Mouse (Mus musculus) hindbrain, postnatal 0 days (tissue): Measurements from ENCODE around the gene Lrrc4b. TPM values are rescaled to one million over a fixed set of nuclear protein-coding genes. Genes with fewer than 3 reads are reported as not detected.
A peak's percentile ranks its signal among the peaks of the same experiment; 100 is the strongest.

Experiments used
- ATAC-seq: fragments of 200-750 bp; cut with Nextera tagmentation; 2 replicates; pipeline ENCODE4 v1.8.0; 2017; ENCODE audit warnings: mild to moderate bottlenecking, moderate TSS enrichment, moderate library complexity
- DNase-seq: peaks from one replicate; pipeline ENCODE4 v3.0.0-alpha.2; 2015; ENCODE audit warnings: low spot score
- H3K27ac ChIP-seq: fragments of 300-500 bp; sonication (generic); 2 replicates; pipeline ENCODE4 v1.5.1; 2014; ENCODE audit warnings: mild to moderate bottlenecking
- H3K27me3 ChIP-seq: fragments of 300-500 bp; sonication (generic); 2 replicates; pipeline ENCODE4 v1.6.1; 2014; ENCODE audit warnings: low read length, mixed read lengths; ENCODE audit not compliant: insufficient read depth
- H3K36me3 ChIP-seq: fragments of 300-500 bp; sonication (generic); 2 replicates; pipeline ENCODE4 v1.6.1; 2014; ENCODE audit warnings: low read length, mixed read lengths; ENCODE audit not compliant: insufficient read depth
- H3K4me1 ChIP-seq: fragments of 300-500 bp; sonication (generic); 2 replicates; pipeline ENCODE4 v1.6.1; 2014; ENCODE audit warnings: antibody characterized with exemption, low read length, mixed read lengths; ENCODE audit not compliant: insufficient read depth
- H3K4me2 ChIP-seq: fragments of 300-500 bp; sonication (generic); 2 replicates; pipeline ENCODE4 v1.6.1; 2014; ENCODE audit warnings: low read depth, mild to moderate bottlenecking, low read length, moderate library complexity, mixed read lengths
- H3K4me3 ChIP-seq: fragments of 300-500 bp; sonication (generic); 2 replicates; pipeline ENCODE4 v1.5.1; 2014; ENCODE audit warnings: low read length
- H3K9ac ChIP-seq: fragments of 300-500 bp; sonication (generic); replicated peaks from 2 replicates; pipeline ENCODE4 v1.6.1; 2014; ENCODE audit warnings: mild to moderate bottlenecking, low read length, moderate library complexity, mixed read lengths
- H3K9me3 ChIP-seq: fragments of 300-500 bp; sonication (generic); 2 replicates; pipeline ENCODE4 v1.6.1; 2016; ENCODE audit warnings: low read length, mixed read lengths
- CTCF ChIP-seq: IDR thresholded peaks from 2 replicates; pipeline ENCODE4 v1.5.1; 2016; ENCODE audit warnings: antibody characterized with exemption, control low read depth, low read depth
- WGBS: fragments of 180-500 bp; shearing (Covaris S2); extraction: QIAGEN DNeasy Blood & Tissue Kit; methylation state at CpG from one replicate; pipeline ENCODE4 v1.1.7; 2014; 5-methylcytosine and 5-hydroxymethylcytosine counted together
- polyA plus RNA-seq: library from polyadenylated mRNA; unstranded; fragments of >200 nt; fragmentation: Nextera tagmentation; extraction: Ambion mirVana; gene quantifications from 2 replicates; pipeline ENCODE4 v1.2.1, GENCODE M21; 2015
- total RNA-seq: library from RNA; depleted of rRNA; stranded (reverse); fragments of >200 nt; gene quantifications from 2 replicates; pipeline ENCODE4 v1.2.3, GENCODE M21; 2014

Lrrc4b gene
- total and polyA plus RNA-seq, 2 experiments from 2014 or later: 19.6 to 562 TPM

DNA sequence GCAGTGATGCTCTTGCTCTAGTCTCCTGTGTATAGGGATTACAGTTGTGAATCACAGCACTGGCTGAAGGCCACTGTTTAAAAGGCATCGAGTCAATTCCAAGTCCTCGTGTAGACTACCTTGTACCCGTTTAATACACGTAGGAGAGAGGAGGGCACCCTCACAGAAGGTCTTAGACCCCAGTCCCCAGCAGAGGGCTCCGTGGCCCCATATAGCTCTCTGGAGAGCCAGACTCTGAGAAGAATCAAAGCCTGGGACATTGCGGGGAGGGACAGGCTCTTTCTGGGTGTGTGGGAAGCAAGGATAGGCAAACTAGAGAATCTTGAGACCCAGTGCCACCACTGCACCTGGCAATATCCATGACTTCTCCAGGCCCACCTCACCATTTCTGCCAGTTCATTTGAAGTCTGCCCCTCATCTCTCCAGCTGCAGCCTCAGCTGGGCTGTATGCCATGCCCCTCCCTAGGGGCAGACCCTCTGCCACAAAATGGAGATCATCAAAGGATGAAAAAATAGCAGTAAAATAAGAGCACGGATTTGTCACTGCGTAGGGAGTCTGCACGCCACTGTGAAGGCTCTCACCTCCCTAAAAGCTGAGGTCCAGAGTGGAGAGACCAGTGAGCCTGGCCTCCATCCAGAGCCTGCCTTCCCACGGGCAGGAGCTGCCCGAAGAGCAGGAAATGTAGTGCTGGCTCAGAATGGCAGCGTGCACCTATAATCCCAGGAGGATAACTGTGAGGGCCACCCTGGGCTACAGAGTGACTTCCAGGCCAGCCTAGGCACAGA lies 17.4 kb downstream of the Lrrc4b start:
- Histone ChIP-seq H3K4me3 (no peak overlapping the region), H3K4me2 (peak overlapping the region; percentile 93), H3K27ac (peak overlapping the region; percentile 41; the same call in 1 of the 2 replicates), H3K4me1 (peaks cover 30% of the 10 kb centered on the region), H3K27me3 (no peaks in the 10 kb centered on the region), H3K9me3 (no peaks in the 10 kb centered on the region), H3K9ac (0 out of 2 replicates have a peak overlapping the region, but pooled peaks have one; percentile 13), H3K36me3 (peaks cover 18% of the 10 kb centered on the region)
- WGBS: 28% methylated on average over 12 of the region's 12 CpGs
- TF ChIP-seq CTCF: no peak
- ATAC-seq: no peak
- DNase-seq: no peak

DNA sequence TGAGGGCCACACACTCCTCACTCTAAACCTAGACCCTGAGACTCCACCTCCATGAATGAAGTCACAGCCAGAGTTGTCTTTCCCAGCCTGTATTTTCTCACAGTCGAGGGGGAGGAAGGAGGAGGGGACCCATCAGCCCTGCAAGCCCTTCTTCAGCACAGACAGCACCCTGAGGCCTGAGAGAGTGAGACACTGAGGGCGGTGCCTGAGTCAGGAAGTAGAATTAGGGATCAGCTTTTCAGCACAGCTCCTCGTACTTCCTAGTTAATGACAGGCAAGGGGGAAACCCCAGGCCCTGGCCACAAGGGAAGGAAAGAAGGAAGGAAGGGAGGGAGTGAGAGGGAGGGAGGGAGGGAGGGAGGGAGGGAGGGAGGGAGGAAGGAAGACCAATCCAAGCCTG lies 24.4 kb downstream of the Lrrc4b start:
- Histone ChIP-seq H3K4me1 (0 out of 2 replicates have a peak, but pooled peaks cover 4% of the 10 kb centered on the region), H3K4me3 (no peak overlapping the region), H3K9ac (0 out of 2 replicates have a peak overlapping the region, but pooled peaks have one; percentile 5), H3K27ac (0 out of 2 replicates have a peak overlapping the region, but pooled peaks have one; percentile 20), H3K36me3 (peaks cover 20% of the 10 kb centered on the region), H3K27me3 (no peaks in the 10 kb centered on the region), H3K4me2 (no peak overlapping the region), H3K9me3 (no peaks in the 10 kb centered on the region)
- 30% methylated on average over 3 of the region's 3 CpGs for WGBS
- DNase-seq (no peak), ATAC-seq (peak; percentile 8; the same call in 1 of the 2 replicates)
- TF ChIP-seq CTCF: no peak

DNA sequence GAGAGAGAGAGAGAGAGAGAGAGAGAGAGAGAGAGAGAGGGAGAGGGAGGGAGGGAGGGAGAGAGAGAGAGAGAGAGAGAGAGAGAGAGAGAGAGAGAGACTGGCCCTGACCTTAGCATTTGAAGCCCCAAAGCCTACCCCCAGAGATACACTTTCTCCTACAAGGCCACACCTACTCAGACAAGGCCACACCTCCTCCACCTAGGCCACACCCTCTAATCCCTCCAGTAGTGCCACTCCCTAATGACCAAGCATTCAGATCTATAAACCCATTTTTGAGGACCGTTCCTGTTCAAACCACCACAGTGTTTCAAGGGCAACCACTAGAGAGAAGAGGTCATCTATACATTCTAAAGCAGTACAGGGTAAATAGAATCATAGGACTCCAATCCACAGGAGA lies 27.5 kb downstream of the Lrrc4b start:
- H3K4me3 ChIP-seq: no peak overlapping the region
- ATAC-seq (no peak), DNase-seq (peak; percentile 0)
- TF ChIP-seq CTCF: no peak
- no peak overlapping the region for H3K4me2 ChIP-seq
- no peak overlapping the region for H3K27ac ChIP-seq
- peaks cover 23% of the 10 kb centered on the region for H3K36me3 ChIP-seq
- no peak overlapping the region for H3K9ac ChIP-seq
- no peaks in the 10 kb centered on the region for H3K9me3 ChIP-seq
- 0 out of 2 replicates have a peak, but pooled peaks cover 4% of the 10 kb centered on the region for H3K4me1 ChIP-seq
- WGBS: 92% methylated on average over 1 of the region's 1 CpGs
- H3K27me3 ChIP-seq: no peaks in the 10 kb centered on the region

DNA sequence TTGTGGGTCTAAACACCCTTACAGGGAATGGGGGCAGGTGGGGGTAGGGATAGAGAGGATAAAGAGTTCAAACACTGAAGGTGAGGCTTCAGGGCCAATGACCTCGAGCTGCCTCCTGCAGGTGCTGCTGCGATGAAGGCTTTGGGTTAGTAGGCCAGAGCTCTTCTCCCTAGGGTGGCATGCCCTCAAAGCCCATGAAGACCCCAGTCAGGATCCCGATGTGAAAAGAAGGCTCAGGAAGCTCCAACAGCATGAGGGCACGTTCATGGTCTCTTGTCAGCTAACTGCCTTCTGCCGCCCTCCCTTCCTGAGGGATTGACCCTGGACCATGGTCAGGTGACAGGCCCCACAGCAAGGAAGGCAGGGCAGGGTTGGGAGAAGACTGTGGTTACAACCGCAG lies 31.2 kb downstream of the Lrrc4b start:
- Histone ChIP-seq H3K4me1 (peaks cover 5% of the 10 kb centered on the region; the same call in 1 of the 2 replicates), H3K4me2 (no peak overlapping the region), H3K27me3 (no peaks in the 10 kb centered on the region), H3K9me3 (no peaks in the 10 kb centered on the region), H3K4me3 (no peak overlapping the region), H3K27ac (no peak overlapping the region), H3K36me3 (peaks cover 48% of the 10 kb centered on the region), H3K9ac (no peak overlapping the region)
- WGBS: 68% methylated on average over 6 of the region's 6 CpGs
- no peak for TF ChIP-seq CTCF
- DNase-seq (no peak), ATAC-seq (no peak)

DNA sequence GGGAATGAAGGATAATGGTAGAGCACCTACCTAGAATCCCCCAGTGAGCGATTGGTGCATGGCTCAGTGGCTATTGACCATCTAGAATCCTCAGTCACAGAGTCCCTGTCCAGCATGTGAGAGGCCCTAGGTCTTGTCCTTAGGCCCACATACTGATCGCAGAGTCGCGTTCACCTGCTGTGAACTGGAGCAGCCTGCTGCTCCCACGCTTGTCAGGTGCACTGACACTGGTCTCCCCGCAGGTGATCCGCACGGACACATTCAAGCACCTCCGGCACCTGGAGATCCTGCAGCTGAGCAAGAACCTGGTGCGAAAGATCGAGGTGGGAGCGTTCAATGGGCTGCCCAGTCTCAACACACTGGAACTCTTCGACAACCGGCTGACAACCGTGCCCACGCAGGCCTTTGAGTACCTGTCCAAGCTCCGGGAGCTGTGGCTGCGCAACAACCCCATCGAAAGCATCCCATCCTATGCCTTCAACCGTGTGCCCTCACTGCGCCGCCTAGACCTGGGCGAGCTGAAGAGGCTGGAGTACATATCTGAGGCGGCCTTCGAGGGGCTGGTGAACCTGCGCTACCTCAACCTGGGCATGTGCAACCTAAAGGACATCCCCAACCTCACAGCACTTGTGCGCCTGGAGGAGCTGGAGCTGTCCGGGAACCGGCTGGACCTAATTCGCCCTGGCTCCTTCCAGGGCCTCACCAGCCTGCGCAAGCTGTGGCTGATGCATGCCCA lies 32.1 kb downstream of the Lrrc4b start:
- Histone ChIP-seq H3K36me3 (peaks cover 48% of the 10 kb centered on the region), H3K9ac (no peak overlapping the region), H3K9me3 (no peaks in the 10 kb centered on the region), H3K27me3 (no peaks in the 10 kb centered on the region), H3K27ac (no peak overlapping the region), H3K4me1 (peaks cover 11% of the 10 kb centered on the region; the same call in 1 of the 2 replicates), H3K4me2 (no peak overlapping the region), H3K4me3 (no peak overlapping the region)
- DNase-seq: peak; percentile 1
- 84% methylated on average over 31 of the region's 31 CpGs for WGBS
- ATAC-seq: no peak
- no peak for TF ChIP-seq CTCF

DNA sequence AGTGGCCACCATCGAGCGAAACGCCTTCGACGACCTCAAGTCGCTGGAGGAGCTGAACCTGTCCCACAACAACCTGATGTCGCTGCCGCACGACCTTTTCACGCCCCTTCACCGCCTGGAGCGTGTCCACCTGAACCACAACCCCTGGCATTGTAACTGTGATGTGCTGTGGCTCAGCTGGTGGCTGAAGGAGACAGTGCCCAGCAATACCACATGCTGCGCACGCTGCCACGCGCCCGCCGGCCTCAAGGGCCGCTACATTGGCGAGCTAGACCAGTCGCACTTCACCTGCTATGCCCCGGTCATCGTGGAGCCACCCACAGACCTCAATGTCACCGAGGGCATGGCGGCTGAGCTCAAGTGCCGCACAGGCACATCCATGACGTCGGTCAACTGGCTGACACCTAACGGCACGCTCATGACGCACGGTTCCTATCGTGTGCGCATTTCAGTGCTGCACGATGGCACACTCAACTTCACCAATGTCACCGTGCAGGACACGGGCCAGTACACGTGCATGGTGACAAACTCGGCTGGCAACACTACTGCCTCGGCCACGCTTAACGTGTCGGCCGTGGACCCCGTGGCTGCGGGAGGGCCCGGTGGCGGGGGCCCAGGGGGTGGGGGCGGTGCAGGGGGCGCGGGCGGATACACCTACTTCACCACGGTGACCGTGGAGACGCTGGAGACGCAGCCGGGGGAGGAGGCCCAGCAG lies 32.8 kb downstream of the Lrrc4b start:
- DNase-seq (peak; percentile 7), ATAC-seq (no peak)
- 0 out of 2 replicates have a peak overlapping the region, but pooled peaks have one; percentile 36 for H3K27ac ChIP-seq
- no peak overlapping the region for H3K4me2 ChIP-seq
- H3K9me3 ChIP-seq: no peaks in the 10 kb centered on the region
- 71% methylated on average over 57 of the region's 57 CpGs for WGBS
- no peak overlapping the region for H3K4me3 ChIP-seq
- H3K36me3 ChIP-seq: peaks cover 48% of the 10 kb centered on the region
- H3K4me1 ChIP-seq: peaks cover 11% of the 10 kb centered on the region; the same call in 1 of the 2 replicates
- H3K27me3 ChIP-seq: no peaks in the 10 kb centered on the region
- H3K9ac ChIP-seq: no peak overlapping the region
- no peak for TF ChIP-seq CTCF
